Mouse (Mus musculus): ENCODE data around the gene Gcn1l1.

GRCm38 (mm10) chr5:115520325-115520869 is 44.7 kb upstream of the Gcn1l1 start:
- no peak for TF ChIP-seq GATA1 (IDR thresholded peaks at IDR 0.05; ENCODE audit: low read length)
- TF ChIP-seq TAL1 (IDR thresholded peaks at IDR 0.05; ENCODE audit: low read length), result no peak

Measured in erythroblast, embryonic 14.5 days (primary cell).